Mouse (Mus musculus) liver, adult 2 months (tissue): ENCODE measurements at regions not wholly inside any gene's neighbourhood (a gene's known extent, or its start where the extent isn't known, plus 50 kb on each side); places are given as distances from the start of the nearest gene placed in this dataset.
A peak's percentile ranks its signal among the peaks of the same experiment; 100 is the strongest.

Experiments used
- DNase-seq: peaks from one replicate; pipeline ENCODE4 v3.0.0-alpha.2; 2011; ENCODE audit warnings: low read depth, low spot score; ENCODE audit errors: extremely low read depth
- H3K27ac ChIP-seq: fragments of 200-500 bp; replicated peaks from 2 replicates; pipeline ENCODE4 v1.5.1; 2012; ENCODE audit warnings: low read depth, mild to moderate bottlenecking, control low read depth, inconsistent platforms, low read length; ENCODE audit not compliant: insufficient read depth
- H3K27me3 ChIP-seq: fragments of 200-500 bp; 2 replicates; pipeline ENCODE4 v1.6.1; 2012; ENCODE audit warnings: mild to moderate bottlenecking, moderate library complexity, low read length, inconsistent platforms; ENCODE audit not compliant: control insufficient read depth, insufficient read depth
- H3K36me3 ChIP-seq: fragments of 200-500 bp; 2 replicates; pipeline ENCODE4 v1.6.1; 2012; ENCODE audit warnings: low read length, inconsistent platforms; ENCODE audit not compliant: control insufficient read depth, insufficient read depth
- H3K4me1 ChIP-seq: fragments of 200-500 bp; 2 replicates; pipeline ENCODE4 v1.6.1; 2011; ENCODE audit warnings: low read length; ENCODE audit not compliant: control insufficient read depth, insufficient read depth
- H3K4me3 ChIP-seq: fragments of 200-500 bp; 2 replicates; pipeline ENCODE4 v1.5.1; 2011; ENCODE audit warnings: low read depth, mild to moderate bottlenecking, control low read depth, low read length, moderate library complexity; ENCODE audit not compliant: insufficient read depth
- H3K79me2 ChIP-seq: fragments of 200-500 bp; 2 replicates; pipeline ENCODE4 v1.6.1; 2012; ENCODE audit warnings: inconsistent platforms, mild to moderate bottlenecking, low read length, moderate library complexity; ENCODE audit not compliant: control insufficient read depth, insufficient read depth
- H3K9ac ChIP-seq: fragments of 200-500 bp; 2 replicates; pipeline ENCODE4 v1.6.1; 2012; ENCODE audit warnings: low read depth, mild to moderate bottlenecking, control low read depth, inconsistent platforms, low read length
- CTCF ChIP-seq: fragments of 200-500 bp; IDR thresholded peaks from 2 replicates; pipeline ENCODE4 v1.5.1; 2011; ENCODE audit warnings: low read depth, low read length, control low read depth
- POLR2A ChIP-seq: fragments of 200-500 bp; IDR thresholded peaks from 2 replicates; pipeline ENCODE4 v1.6.1; 2011; ENCODE audit warnings: low read length, control low read depth; ENCODE audit not compliant: insufficient read depth; ENCODE audit errors: extremely low read depth
- WGBS: fragments of 180-500 bp; shearing (Covaris S2); methylation state at CpG from one replicate; pipeline ENCODE4 v1.1.7; 2018; 5-methylcytosine and 5-hydroxymethylcytosine counted together

- Histone ChIP-seq H3K9ac (no peak overlapping the region), H3K36me3 (no peaks in the 10 kb centered on the region), H3K4me1 (no peaks in the 10 kb centered on the region), H3K27me3 (no peaks in the 10 kb centered on the region), H3K4me3 (no peak overlapping the region), H3K27ac (no peak overlapping the region), H3K79me2 (no peaks in the 10 kb centered on the region)
- TF ChIP-seq CTCF, result no peak
- no peak for TF ChIP-seq POLR2A
- DNase-seq, result no peak
- 76% methylated on average over 3 of the region's 3 CpGs for WGBS
Measured at GRCm38 (mm10) chr3:14952169-14952729, 66.2 kb downstream of the Car2 start.

- WGBS, result 75% methylated on average over 3 of the region's 3 CpGs
- TF ChIP-seq CTCF (no peak), POLR2A (no peak)
- Histone ChIP-seq H3K9ac (no peak overlapping the region), H3K79me2 (no peaks in the 10 kb centered on the region), H3K4me3 (no peak overlapping the region), H3K27me3 (no peaks in the 10 kb centered on the region), H3K36me3 (no peaks in the 10 kb centered on the region), H3K27ac (no peak overlapping the region), H3K4me1 (peaks cover under 1% of the 10 kb centered on the region; the same call in 1 of the 2 replicates)
- DNase-seq, result no peak
Measured at GRCm38 (mm10) chr3:14952951-14953350, 66.9 kb downstream of the Car2 start.

DNA sequence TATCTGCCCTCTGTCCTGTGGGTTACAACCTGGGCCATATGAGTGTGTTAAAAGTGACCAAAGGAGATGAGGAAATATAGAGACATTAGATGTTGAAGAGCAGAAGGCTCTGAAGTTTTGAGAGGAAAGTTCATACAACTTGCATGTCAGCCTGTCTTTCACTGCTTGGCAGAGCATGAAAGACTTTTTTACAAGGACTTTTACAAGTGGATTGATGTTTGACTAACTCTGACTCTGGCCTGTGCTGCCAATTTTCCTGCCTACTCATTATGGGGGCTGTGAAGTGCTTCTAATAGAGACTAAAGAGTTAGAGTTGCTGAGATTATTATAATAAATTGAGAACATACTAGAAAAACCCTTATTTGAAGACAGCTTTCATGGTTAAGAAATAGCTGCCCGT lies 71.4 kb downstream of the Car2 start:
- no peak overlapping the region for H3K4me3 ChIP-seq
- WGBS, result 80% methylated on average over 1 of the region's 1 CpGs
- no peaks in the 10 kb centered on the region for H3K79me2 ChIP-seq
- peaks cover 3% of the 10 kb centered on the region; the same call in 1 of the 2 replicates for H3K4me1 ChIP-seq
- no peaks in the 10 kb centered on the region for H3K36me3 ChIP-seq
- no peak for TF ChIP-seq CTCF
- TF ChIP-seq POLR2A, result no peak
- H3K9ac ChIP-seq, result no peak overlapping the region
- H3K27me3 ChIP-seq, result no peaks in the 10 kb centered on the region
- H3K27ac ChIP-seq, result no peak overlapping the region
- peak; percentile 65 for DNase-seq

GRCm38 (mm10) chr3:14958277-14958676 lies 72.2 kb downstream of the Car2 start:
- DNase-seq, result no peak
- no peak for TF ChIP-seq CTCF
- TF ChIP-seq POLR2A, result no peak
- no peaks in the 10 kb centered on the region for H3K36me3 ChIP-seq
- WGBS, result 90% methylated on average over 1 of the region's 1 CpGs
- H3K27ac ChIP-seq, result no peak overlapping the region
- H3K27me3 ChIP-seq, result no peaks in the 10 kb centered on the region
- H3K4me1 ChIP-seq, result peaks cover 3% of the 10 kb centered on the region; the same call in 1 of the 2 replicates
- no peaks in the 10 kb centered on the region for H3K79me2 ChIP-seq
- no peak overlapping the region for H3K4me3 ChIP-seq
- no peak overlapping the region for H3K9ac ChIP-seq

DNA sequence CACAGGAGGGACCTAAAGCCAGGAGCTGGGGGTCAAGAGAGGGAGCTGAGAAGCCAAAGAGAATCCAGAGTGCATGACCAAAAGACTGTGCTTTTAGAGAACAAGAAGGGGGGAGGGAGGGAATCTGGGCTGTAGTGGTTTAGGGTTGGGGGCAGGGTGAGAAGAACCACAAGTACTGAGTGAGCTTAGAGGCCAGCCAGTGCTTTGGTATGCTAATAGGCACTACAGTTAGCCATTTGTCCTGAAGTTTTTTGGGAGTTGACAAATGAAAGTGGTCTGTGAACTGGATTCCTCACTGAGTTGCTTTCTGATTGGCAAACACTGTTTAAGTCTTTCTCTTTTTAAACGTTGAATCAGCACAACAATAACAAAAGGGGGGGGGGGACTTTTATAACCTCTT lies 73.5 kb downstream of the Car2 start:
- Histone ChIP-seq H3K79me2 (no peaks in the 10 kb centered on the region), H3K4me1 (peaks cover 3% of the 10 kb centered on the region; the same call in 1 of the 2 replicates), H3K27me3 (no peaks in the 10 kb centered on the region), H3K4me3 (no peak overlapping the region), H3K9ac (no peak overlapping the region), H3K36me3 (no peaks in the 10 kb centered on the region), H3K27ac (no peak overlapping the region)
- 7% methylated on average over 1 of the region's 1 CpGs for WGBS
- no peak for TF ChIP-seq POLR2A
- no peak for DNase-seq

DNA sequence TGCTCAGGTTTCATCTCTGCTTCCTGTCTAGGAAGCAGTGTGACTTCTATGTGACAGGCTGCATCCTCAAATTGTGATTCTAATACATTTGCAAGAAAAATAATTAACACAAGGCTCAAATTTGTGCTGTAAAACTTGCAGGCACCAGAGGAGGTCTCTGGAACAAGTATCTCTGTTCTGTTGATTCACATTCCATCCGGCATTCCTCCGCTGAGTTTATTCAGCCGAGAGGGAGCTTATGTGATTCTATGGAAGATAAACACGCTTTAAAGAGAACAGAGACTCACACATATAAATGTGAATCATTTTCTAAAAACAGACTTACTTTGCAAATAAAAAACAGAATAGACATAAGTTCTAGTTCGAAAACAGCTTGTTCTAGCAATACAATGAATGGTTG lies 78.7 kb downstream of the Car2 start:
- Histone ChIP-seq H3K27ac (no peak overlapping the region), H3K4me1 (peaks cover 1% of the 10 kb centered on the region; the same call in 1 of the 2 replicates), H3K4me3 (no peak overlapping the region), H3K9ac (no peak overlapping the region), H3K79me2 (no peaks in the 10 kb centered on the region), H3K27me3 (no peaks in the 10 kb centered on the region), H3K36me3 (no peaks in the 10 kb centered on the region)
- WGBS, result 93% methylated on average over 5 of the region's 5 CpGs
- DNase-seq, result no peak
- TF ChIP-seq POLR2A (no peak), CTCF (no peak)
